Mouse (Mus musculus) urinary bladder, adult 18-20 months (tissue): ENCODE data around the gene Mllt10.

ENCODE experiments used
- DNase-seq, 2 experiments: peaks; one replicate each; pipeline ENCODE4 v3.0.0; 2022; ENCODE audit warnings: low spot score in 2 of 2, mixed read lengths in 2 of 2

Mllt10 gene

GRCm38 (mm10) chr2:18055016-18055928, at the start of gene Mllt10:
TSS of gene Mllt10 (plus strand) at chr2:18055237.
- DNase-seq = no peak

GRCm38 (mm10) chr2:18011226-18011625, 43.8 kb upstream of the Mllt10 start:
- DNase-seq = no peak

- DNase-seq = no peak
Measured at GRCm38 (mm10) chr2:18012866-18013265, 42.2 kb upstream of the Mllt10 start.

- no peak for DNase-seq
Measured at GRCm38 (mm10) chr2:18015581-18015980, 39.5 kb upstream of the Mllt10 start.

- no peak for DNase-seq
Measured at GRCm38 (mm10) chr2:18016639-18017038, 38.4 kb upstream of the Mllt10 start.

DNA sequence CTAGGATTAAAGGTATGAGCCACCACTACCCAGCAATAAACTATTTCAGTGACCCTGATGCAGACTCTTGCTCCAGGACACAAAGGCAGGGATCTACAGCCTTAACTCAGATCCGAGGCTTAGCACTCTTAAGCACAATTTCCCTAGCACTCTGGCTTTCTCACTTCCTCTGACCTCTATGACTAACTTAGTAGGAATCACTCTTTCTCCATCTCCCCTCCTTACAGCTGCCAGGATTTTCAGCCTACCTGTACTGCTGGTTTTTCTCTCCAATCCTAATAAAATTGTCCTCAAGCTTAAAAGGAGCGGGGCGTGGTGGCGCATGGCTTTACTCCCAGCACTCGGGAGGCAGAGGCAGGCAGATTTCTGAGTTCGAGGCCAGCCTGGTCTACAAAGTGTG, 37.7 kb upstream of the Mllt10 start:
- no peak for DNase-seq

DNA sequence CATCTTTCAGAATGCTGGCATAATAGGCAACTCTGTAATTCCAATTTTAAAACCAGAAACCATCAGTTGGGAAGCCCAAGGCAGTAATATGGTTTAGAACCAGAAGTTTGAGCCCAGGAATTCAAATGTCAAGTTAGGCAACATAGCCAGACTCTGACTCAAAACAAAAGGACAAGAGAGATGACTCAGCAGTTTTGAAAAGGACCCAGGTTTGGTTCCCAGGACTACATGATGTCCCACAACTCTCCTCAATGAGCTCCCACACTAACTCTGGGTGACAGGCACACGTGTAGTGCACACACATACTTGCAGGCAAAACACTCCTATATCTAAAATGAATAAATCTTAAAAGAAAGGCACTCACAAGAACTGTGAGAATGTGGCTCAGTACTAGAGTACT, 35.9 kb upstream of the Mllt10 start:
- DNase-seq = no peak

DNA sequence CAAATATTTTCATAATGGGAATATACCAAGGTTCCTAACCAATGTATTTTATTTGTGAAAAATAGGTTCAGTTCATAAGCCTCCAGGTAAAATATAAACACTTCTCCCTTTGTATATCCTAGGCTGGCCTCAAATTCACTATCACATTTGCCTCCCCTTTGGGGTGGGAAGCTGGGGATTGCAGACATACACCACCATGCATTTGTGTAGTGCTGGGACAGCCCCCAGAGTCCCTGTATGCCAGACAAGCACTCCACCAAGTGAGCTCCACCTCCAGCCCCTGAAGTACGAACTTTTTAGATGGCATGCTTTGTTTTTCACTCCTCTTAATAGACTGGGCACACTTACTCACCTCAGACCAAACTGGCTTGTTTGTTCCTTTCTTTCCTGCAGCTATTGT, 32.2 kb upstream of the Mllt10 start:
- DNase-seq = no peak

DNA sequence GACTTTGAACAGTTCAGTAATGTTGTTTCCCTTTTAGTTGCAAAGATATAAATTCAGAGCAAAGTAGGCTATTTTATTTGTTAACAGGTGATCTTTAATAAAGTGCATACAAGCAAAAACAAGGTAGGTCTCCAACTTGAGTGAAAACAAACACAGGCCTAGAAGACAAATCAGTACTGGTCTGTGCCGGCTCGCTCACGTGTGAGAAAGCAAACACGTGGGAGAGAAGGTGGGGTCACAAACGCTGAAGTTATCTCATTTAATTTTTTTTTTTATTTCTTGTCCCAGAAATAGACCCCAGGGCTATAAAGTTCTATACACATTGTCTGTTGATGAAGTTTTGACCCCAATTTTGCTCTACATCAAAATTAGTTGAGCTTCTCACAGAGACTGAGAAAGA, 29.9 kb upstream of the Mllt10 start:
- no peak for DNase-seq

DNA sequence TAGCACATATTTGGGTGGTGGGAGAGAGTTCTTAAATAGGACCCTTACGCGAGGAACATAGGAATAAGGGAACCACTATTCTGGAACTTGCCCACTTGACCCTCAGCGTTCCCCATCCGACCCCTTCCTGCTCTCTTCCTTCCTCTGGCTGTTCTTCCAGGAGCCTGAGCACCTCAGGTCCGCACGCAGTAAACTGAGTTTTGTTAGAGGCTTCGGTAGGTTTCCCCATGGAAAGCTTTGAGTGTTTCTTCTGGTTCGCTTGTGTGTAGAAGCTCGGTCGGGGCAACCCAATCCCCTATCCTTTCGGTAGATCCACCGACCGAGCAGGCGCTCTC, 29.3 kb upstream of the Mllt10 start:
- no peak for DNase-seq

- DNase-seq = peak; percentile 51 to 65
Measured at GRCm38 (mm10) chr2:18026116-18026947, 28.7 kb upstream of the Mllt10 start.

GRCm38 (mm10) chr2:18027448-18028139, 27.4 kb upstream of the Mllt10 start:
- DNase-seq = peak; percentile 90 to 91

DNA sequence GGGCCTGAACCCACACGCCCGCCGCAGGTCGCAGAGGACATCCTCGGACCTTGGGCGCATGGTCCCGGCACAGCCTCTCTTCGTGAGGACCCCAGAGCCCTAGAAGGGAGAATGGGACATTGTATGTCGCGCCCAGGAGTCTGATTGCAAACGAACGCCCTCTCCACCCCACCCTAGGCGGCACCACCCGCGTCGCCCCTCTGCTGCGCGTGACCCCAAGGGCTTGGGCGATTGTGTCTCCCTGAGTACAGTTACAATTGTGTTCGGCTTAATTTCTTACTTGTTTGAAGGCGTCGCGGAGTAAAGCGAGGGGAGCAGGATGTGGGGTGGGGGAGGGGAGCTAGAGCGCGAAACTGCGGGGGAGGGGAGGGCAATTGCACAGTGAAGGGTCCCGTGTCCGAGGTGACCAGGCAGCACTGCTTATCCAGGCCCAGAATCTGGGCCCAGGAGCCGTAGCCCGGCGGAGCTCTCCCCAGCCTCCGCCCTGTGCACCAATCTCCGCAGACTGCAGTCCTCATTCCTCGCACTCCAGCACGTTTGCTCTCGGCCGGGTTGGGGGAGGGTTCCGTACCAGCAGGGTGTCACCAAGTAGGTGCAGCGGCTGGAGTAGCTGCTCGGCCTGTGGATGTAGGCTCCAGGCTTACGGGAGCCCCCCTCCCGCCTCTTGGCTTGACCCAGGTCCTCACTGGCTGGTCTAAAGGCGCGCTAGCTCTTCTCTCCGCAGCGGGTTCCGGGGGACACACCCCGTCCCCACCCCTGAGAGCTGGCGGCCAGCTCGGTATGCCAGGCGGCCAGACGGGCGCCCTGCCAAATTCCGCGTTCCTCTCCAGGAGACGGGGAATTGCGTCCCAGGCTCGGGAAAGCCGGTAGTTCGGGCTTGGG, 26.7 kb upstream of the Mllt10 start:
- DNase-seq = peak; percentile 85

DNA sequence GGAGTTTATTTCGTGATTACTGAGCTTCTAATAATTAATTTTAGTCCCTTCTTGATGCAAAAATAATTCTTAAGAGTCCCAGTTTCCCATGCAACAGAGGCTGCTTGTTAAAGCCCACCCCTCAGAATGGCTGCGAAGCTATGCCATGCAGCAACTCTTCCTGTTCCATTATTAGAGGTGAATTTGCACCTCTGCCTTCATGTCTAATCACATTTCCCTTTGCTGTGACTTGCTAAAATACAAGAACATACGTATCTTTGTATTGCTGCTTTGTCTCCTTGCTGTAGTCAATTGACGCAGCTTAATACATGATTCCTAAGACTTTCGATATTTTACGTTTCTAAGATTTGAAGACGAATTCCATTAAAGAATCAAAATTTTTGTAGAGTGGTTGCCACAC, 25.4 kb upstream of the Mllt10 start:
- no peak for DNase-seq

- DNase-seq = no peak
Measured at GRCm38 (mm10) chr2:18030581-18030980, 24.5 kb upstream of the Mllt10 start.

DNA sequence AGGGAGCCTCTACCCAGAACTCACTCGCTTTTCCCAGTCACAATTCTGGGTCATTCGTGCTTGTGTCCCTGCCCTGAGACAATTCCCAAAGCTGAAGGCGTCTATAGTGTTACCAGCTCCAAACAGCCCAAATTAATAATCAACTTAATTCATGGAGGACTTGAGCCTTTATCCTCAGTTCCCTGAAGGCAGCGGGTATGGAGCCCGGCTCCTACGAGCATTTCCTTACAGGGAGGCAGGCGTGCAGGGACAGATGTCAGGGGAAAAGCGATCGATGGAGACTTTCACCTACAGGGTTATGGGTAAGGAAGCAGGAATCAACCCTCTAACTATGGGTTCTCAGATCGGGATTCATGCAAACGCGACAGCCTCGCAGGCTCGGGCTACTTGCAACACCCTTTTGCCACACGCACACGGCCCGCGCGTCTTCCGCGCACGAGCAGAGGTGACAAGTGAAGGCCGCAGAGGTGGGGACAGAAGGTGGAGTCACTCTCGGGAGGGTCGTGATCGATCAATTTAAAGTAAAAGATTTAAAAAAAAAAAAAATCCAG, 23.7 kb upstream of the Mllt10 start:
- DNase-seq = no peak

DNA sequence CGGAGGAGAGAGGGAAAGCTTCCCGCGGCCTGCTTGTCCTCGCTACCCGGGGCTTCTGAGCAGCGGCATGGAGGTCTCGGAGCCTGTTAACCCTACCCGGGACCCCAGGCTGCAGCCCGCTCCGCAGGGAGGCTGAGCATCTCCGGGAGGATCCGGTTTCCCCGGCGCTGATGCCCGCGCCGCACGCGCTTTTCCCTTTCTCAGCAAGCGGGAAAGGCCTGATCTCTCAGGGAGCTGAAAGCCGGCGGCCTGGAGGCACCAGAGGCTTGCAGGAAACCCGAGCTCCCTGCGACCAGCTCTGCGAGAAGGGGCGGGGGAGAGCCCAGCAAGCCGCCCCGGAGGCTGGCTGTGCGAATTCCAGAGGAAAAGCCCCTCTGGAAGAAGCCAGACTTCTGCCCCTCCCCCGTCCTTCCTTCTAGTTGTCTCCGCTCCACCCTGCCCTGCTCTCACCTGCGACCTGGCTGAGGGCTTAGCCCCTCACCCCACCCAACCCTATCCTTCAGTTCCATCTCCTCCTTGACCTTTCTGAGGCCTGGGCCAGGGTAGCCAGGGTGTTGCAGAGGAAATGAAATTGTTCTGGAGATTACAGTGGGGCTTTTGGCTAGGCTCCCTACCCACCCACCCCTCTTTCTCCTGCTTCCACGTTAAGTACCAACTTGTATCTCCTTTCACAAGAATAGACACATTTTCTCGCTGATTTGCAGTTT, 23.1 kb upstream of the Mllt10 start:
- DNase-seq = no peak

- no peak for DNase-seq
Measured at GRCm38 (mm10) chr2:18032538-18032895, 22.5 kb upstream of the Mllt10 start.

DNA sequence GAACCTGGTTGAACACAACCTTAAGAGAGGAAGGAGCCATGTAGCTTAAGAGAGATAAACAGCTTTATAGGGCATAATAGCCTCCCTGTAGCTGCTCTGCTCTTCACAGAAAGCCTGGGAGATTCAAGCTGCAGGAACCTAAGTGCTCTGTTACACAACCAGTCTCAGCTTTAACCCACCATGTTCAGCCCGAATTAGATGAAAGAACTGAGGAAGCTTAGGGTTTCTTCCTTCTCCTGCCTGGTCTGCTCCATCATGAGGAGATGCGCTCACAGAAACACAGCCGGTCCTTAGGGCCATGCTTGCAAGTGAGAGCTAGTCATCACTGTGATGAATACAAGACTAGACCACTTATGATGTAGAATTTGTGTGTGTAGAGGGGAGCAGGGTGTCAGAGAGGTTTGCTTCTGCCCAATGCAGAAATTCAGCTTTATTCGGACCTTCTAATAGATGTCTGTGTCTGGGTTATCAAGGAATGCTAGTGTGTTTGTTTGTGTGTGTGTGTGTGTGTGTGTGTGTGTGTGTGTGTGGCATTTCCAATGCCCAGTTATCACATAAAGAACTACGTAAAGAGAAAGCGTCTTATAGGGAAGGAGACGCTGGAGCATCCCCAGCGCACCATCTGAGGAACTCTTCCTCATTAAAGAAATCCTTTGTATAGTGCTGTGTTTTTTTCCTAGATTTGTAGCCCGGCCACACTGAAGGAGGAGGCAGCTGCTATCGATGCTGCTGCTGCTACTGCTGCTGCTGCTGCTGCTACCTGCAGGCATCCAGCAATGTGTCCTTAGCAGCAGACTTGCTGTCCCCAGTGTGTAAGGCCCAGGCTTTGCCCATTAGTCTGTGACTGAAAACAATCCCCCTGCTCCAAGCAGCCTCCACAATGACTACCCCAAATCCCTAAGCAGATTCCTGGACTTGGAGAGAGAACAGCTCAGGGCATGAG, 21.6 kb upstream of the Mllt10 start:
- DNase-seq = no peak
